Mouse (Mus musculus): ENCODE data around the gene Gm49395. TPM values are rescaled to one million over a fixed set of nuclear protein-coding genes. Genes with fewer than 3 reads are reported as not detected.

Gm49395 gene
- polyA plus RNA-seq, 1 experiment from 2014 or later = 2.7 TPM

DNA sequence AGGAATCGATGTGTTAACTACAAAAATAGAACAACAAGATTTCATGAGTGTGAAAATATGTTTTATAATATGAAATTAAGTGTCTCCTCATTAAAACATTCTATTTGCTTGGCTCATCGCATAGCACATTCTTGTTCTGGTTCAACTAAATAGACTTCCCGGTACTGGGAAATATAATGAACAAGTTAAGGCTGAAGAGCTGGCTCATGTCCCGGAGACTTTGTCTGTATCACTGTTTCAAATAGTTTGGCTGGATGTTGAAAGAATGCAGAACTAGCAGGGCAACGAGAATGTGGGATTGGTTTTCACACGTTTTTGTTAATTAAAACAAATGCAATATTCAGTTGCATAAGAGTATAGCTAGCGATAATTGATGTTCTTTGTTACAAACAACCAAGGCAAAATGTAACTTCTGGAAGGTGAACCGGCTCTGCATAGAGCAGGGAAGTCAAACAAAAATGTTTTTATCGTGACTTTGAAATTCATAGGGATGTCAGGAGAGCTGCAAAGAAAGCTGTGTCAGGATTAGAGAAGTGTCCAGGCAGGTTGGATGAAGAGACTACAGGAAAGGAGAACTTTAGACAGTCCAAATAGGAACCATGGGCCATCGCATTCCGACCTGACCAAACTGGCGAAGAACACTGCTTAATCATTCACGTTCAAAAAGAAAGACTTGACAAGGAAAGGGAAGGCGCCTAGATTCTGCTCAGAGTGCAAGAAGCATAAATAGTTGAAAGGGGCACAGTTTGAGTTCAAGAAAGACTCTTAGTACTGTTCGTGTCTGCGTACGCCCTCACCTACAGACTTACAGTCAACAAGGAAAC is 70.3 kb downstream of the Gm49395 start:
- no peak for DNase-seq (ENCODE audit: low spot score)
- Histone ChIP-seq H3K27me3 (replicated peaks; ENCODE audit: low read depth, poor library complexity, severe bottlenecking) (no peaks in the 10 kb centered on the region), H3K27ac (replicated peaks) (no peak overlapping the region), H3K4me3 (no peak overlapping the region), H3K9me3 (no peaks in the 10 kb centered on the region), H3K36me3 (replicated peaks) (no peaks in the 10 kb centered on the region), H3K4me1 (no peaks in the 10 kb centered on the region)
- 89% methylated on average over 17 of the region's 17 CpGs for WGBS

DNA sequence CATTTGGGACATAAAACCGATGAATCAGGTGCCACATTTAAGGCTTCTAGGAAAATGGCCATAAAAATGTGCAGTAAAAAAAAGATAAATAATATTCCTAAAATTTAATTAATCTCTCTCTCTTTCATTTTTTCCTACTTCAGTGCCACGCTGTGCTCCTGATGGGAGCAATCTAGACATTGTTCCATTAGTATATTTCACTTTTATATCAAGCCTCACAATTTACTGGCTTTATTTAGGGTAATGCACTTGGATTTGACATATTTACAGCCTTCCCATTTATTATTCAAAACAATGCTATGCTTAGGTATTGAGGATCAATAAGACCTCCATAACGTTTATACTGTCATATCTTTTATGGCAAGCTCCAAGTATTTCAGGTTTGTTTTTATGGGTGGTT is 76.3 kb downstream of the Gm49395 start:
- WGBS = 93% methylated on average over 3 of the region's 3 CpGs
- Histone ChIP-seq H3K4me1 (no peaks in the 10 kb centered on the region), H3K4me3 (no peak overlapping the region), H3K9me3 (no peaks in the 10 kb centered on the region), H3K27ac (replicated peaks) (no peak overlapping the region), H3K36me3 (replicated peaks) (no peaks in the 10 kb centered on the region), H3K27me3 (replicated peaks; ENCODE audit: low read depth, poor library complexity, severe bottlenecking) (no peaks in the 10 kb centered on the region)
- no peak for DNase-seq (ENCODE audit: low spot score)

GRCm38 (mm10) chr13:115022117-115022787 is 79.5 kb downstream of the Gm49395 start:
- Histone ChIP-seq H3K4me3 (no peak overlapping the region), H3K4me1 (no peaks in the 10 kb centered on the region), H3K27ac (replicated peaks) (no peak overlapping the region), H3K9me3 (no peaks in the 10 kb centered on the region), H3K27me3 (replicated peaks; ENCODE audit: low read depth, poor library complexity, severe bottlenecking) (no peaks in the 10 kb centered on the region), H3K36me3 (replicated peaks) (no peaks in the 10 kb centered on the region)
- 91% methylated on average over 6 of the region's 6 CpGs for WGBS
- no peak for DNase-seq (ENCODE audit: low spot score)

GRCm38 (mm10) chr13:115021411-115021810 is 80.3 kb downstream of the Gm49395 start:
- Histone ChIP-seq H3K27me3 (replicated peaks; ENCODE audit: low read depth, poor library complexity, severe bottlenecking) (no peaks in the 10 kb centered on the region), H3K36me3 (replicated peaks) (no peaks in the 10 kb centered on the region), H3K4me3 (no peak overlapping the region), H3K9me3 (no peaks in the 10 kb centered on the region), H3K4me1 (no peaks in the 10 kb centered on the region), H3K27ac (replicated peaks) (no peak overlapping the region)
- no peak for DNase-seq (ENCODE audit: low spot score)
- 79% methylated on average over 10 of the region's 10 CpGs for WGBS

GRCm38 (mm10) chr13:115020727-115021126 is 81.0 kb downstream of the Gm49395 start:
- Histone ChIP-seq H3K4me1 (no peaks in the 10 kb centered on the region), H3K9me3 (no peaks in the 10 kb centered on the region), H3K4me3 (no peak overlapping the region), H3K27ac (replicated peaks) (no peak overlapping the region), H3K27me3 (replicated peaks; ENCODE audit: low read depth, poor library complexity, severe bottlenecking) (no peaks in the 10 kb centered on the region), H3K36me3 (replicated peaks) (no peaks in the 10 kb centered on the region)
- WGBS = 92% methylated on average over 4 of the region's 4 CpGs
- DNase-seq (ENCODE audit: low spot score) = no peak

DNA sequence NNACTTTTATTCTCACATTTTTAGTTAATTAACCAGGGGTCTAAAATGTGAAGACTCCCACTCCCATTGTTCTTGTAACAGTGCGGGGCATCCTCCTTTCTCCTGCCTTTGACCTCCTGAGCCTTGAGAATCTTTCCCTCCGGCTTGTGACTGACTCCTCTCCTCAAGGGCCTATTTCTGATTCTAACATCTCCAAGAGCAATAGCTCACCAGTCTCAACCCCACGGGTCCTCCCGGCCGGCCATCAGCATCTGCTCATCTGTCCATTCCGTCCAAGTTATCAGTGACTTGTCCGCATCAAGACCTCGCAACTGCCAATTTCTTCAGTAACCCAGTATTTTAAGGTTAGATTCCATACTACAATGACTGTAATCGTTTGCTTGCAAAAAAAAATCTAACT is 84.2 kb downstream of the Gm49395 start:
- Histone ChIP-seq H3K4me3 (no peak overlapping the region), H3K27me3 (replicated peaks; ENCODE audit: low read depth, poor library complexity, severe bottlenecking) (no peaks in the 10 kb centered on the region), H3K9me3 (no peaks in the 10 kb centered on the region), H3K36me3 (replicated peaks) (no peaks in the 10 kb centered on the region), H3K4me1 (no peaks in the 10 kb centered on the region), H3K27ac (replicated peaks) (no peak overlapping the region)
- DNase-seq (ENCODE audit: low spot score) = no peak
- 91% methylated on average over 9 of the region's 9 CpGs for WGBS

DNA sequence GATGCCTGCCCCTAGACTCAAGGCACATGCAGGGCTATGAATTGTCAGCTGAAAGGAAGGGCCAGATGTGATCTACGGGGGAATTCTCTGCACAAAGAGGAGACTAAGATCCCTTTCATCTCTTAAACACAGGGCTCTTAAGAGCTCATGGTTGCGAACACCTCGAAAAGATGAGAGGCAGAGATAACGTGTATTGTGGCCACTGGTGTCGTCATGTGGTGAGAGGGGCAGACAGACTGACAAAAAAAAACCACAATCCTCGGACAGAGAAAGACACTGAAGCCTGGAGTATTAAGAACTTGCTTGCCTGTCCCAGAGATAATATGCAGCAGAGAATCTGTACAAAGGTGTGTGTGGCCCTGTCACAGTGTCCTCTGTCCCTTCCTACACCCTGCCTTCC is 90.2 kb downstream of the Gm49395 start:
- no peak for DNase-seq (ENCODE audit: low spot score)
- no peaks in the 10 kb centered on the region for H3K36me3 ChIP-seq (replicated peaks)
- H3K27ac ChIP-seq (replicated peaks) = no peak overlapping the region
- no peak overlapping the region for H3K4me3 ChIP-seq
- WGBS = 68% methylated on average over 6 of the region's 6 CpGs
- H3K9me3 ChIP-seq = no peaks in the 10 kb centered on the region
- H3K27me3 ChIP-seq (replicated peaks; ENCODE audit: low read depth, poor library complexity, severe bottlenecking) = no peaks in the 10 kb centered on the region
- 0 out of 2 replicates have a peak, but pooled peaks cover under 1% of the 10 kb centered on the region for H3K4me1 ChIP-seq

GRCm38 (mm10) chr13:115006213-115006835 is 95.4 kb downstream of the Gm49395 start:
- peaks cover 14% of the 10 kb centered on the region; the same call in 1 of the 2 replicates for H3K4me1 ChIP-seq
- no peaks in the 10 kb centered on the region for H3K36me3 ChIP-seq (replicated peaks)
- 48% methylated on average over 9 of the region's 9 CpGs for WGBS
- no peaks in the 10 kb centered on the region for H3K27me3 ChIP-seq (replicated peaks; ENCODE audit: low read depth, poor library complexity, severe bottlenecking)
- H3K27ac ChIP-seq (replicated peaks) = no peak overlapping the region
- DNase-seq (ENCODE audit: low spot score) = no peak
- H3K4me3 ChIP-seq = no peak overlapping the region
- H3K9me3 ChIP-seq = no peaks in the 10 kb centered on the region

GRCm38 (mm10) chr13:115005342-115005741 is 96.4 kb downstream of the Gm49395 start:
- Histone ChIP-seq H3K4me3 (no peak overlapping the region), H3K27me3 (replicated peaks; ENCODE audit: low read depth, poor library complexity, severe bottlenecking) (no peaks in the 10 kb centered on the region), H3K36me3 (replicated peaks) (no peaks in the 10 kb centered on the region), H3K4me1 (peaks cover 14% of the 10 kb centered on the region; the same call in 1 of the 2 replicates), H3K9me3 (no peaks in the 10 kb centered on the region), H3K27ac (replicated peaks) (no peak overlapping the region)
- no peak for DNase-seq (ENCODE audit: low spot score)
- 83% methylated on average over 6 of the region's 6 CpGs for WGBS

DNA sequence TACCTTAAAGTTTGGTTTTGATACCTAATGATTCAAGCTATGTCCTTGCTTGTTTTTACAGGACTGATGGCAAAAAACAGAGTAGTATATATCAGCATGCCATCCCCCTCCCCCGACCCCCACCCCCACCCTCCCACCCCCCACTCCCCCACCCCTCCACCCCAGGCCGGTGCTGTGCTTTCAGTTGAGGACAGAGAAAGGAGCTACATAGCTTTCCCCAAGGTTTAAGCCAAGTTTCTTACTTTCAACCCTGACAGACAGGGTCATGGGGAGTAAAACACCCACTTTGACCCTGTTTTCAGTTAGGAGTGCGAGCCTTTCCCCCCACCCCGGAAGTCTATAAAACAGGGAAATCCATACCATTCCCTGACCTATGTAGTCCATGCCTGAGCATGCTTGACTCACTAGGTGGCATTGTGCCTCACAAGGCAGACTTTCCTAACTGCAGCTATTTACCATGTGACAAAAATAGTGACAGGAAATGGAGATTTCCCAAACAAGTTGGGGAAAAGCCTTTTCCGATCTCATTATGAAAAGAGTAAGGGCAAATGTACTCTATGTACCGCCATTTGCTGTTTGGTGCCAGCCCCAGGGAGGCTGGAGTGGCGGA is 98.2 kb downstream of the Gm49395 start:
- 49% methylated on average over 7 of the region's 7 CpGs for WGBS

DNA sequence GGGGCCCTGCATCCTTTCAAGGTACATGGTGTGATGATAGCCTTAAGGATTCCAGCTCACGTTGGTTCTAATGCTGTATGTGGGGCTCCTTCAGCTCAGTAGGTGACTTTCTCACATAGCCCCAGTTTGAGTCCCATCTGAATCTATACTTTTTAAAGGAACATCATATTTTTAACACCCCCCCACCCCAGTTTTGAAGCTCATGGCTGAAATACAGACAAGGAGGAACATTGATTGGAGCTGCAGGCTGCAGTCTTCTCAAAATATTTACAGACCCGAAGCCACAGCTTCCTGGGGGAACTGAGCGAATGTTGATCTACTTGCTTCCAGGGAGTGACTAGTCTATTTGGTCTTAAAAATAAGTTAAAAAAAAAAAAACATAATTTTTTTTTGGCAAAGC is 98.9 kb downstream of the Gm49395 start:
- Histone ChIP-seq H3K9me3 (no peaks in the 10 kb centered on the region), H3K4me1 (peaks cover 14% of the 10 kb centered on the region; the same call in 1 of the 2 replicates), H3K36me3 (replicated peaks) (no peaks in the 10 kb centered on the region), H3K27me3 (replicated peaks; ENCODE audit: low read depth, poor library complexity, severe bottlenecking) (no peaks in the 10 kb centered on the region), H3K4me3 (no peak overlapping the region), H3K27ac (replicated peaks) (no peak overlapping the region)
- DNase-seq (ENCODE audit: low spot score) = no peak
- WGBS = 84% methylated on average over 3 of the region's 3 CpGs

More for the DNA sequence above, 98.2 kb downstream of the Gm49395 start:
- no peak overlapping the region for H3K4me3 ChIP-seq
- no peak for DNase-seq (ENCODE audit: low spot score)
- H3K9me3 ChIP-seq = no peaks in the 10 kb centered on the region
- no peaks in the 10 kb centered on the region for H3K36me3 ChIP-seq (replicated peaks)
- no peak overlapping the region for H3K27ac ChIP-seq (replicated peaks)
- H3K27me3 ChIP-seq (replicated peaks; ENCODE audit: low read depth, poor library complexity, severe bottlenecking) = no peaks in the 10 kb centered on the region
- H3K4me1 ChIP-seq = peaks cover 14% of the 10 kb centered on the region; the same call in 1 of the 2 replicates

DNA sequence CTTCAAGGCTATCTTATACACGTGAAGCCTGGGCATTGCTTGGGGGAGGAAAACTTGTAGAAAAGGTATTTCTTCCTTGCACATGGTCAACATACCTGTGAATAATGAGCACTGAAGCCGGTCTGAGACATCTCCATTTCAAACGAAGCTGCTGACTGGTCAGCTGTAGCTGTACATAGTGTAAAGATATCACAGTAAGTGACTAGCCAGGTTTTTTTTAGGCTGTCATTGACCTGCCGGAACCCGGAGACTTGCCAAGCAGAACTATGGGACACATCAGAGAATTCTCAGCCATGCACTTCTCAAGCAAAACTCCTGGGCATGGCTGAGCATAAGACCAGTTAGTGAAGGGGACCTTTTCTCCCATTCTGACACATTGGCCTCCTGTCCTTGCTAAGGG is 99.6 kb downstream of the Gm49395 start:
- H3K27me3 ChIP-seq (replicated peaks; ENCODE audit: low read depth, poor library complexity, severe bottlenecking) = no peaks in the 10 kb centered on the region
- no peak for DNase-seq (ENCODE audit: low spot score)
- 88% methylated on average over 5 of the region's 5 CpGs for WGBS
- H3K4me1 ChIP-seq = peaks cover 14% of the 10 kb centered on the region; the same call in 1 of the 2 replicates
- no peak overlapping the region for H3K4me3 ChIP-seq
- no peak overlapping the region for H3K27ac ChIP-seq (replicated peaks)
- no peaks in the 10 kb centered on the region for H3K36me3 ChIP-seq (replicated peaks)
- no peaks in the 10 kb centered on the region for H3K9me3 ChIP-seq
